Mouse (Mus musculus) heart, embryonic 10.5 days (tissue): Measurements from ENCODE around the gene Crx. TPM values are rescaled to one million over a fixed set of nuclear protein-coding genes. Genes with fewer than 3 reads are reported as not detected.
"Not testable (repeated sequence)": the region's sequence is repeated elsewhere in the genome, so short reads cannot be mapped to it uniquely, and the experiment has no call there.

Source experiments
- DNase-seq: peaks from one replicate; pipeline ENCODE4 v3.0.0-alpha.2; 2017; ENCODE audit warnings: low spot score
- H3K27ac ChIP-seq: fragments of 300-500 bp; sonication (generic); 2 replicates; pipeline ENCODE4 v1.5.1; 2016; ENCODE audit warnings: mild to moderate bottlenecking
- H3K27me3 ChIP-seq: fragments of 300-500 bp; sonication (generic); 2 replicates; pipeline ENCODE4 v1.6.1; 2016; ENCODE audit warnings: mild to moderate bottlenecking; ENCODE audit not compliant: poor library complexity, insufficient read depth, severe bottlenecking
- H3K36me3 ChIP-seq: fragments of 300-500 bp; sonication (generic); 2 replicates; pipeline ENCODE4 v1.6.1; 2016; ENCODE audit warnings: mild to moderate bottlenecking, moderate library complexity
- H3K4me1 ChIP-seq: fragments of 300-500 bp; sonication (generic); 2 replicates; pipeline ENCODE4 v1.6.1; 2016; ENCODE audit warnings: mild to moderate bottlenecking
- H3K4me3 ChIP-seq: fragments of 300-500 bp; sonication (generic); 2 replicates; pipeline ENCODE4 v1.5.1; 2016; ENCODE audit warnings: mild to moderate bottlenecking, moderate library complexity
- H3K9me3 ChIP-seq: fragments of 300-500 bp; sonication (generic); 2 replicates; pipeline ENCODE4 v1.6.1; 2016; ENCODE audit warnings: mild to moderate bottlenecking, moderate library complexity
- WGBS: fragments of 180-500 bp; shearing (Covaris S2); methylation state at CpG from one replicate; pipeline ENCODE4 v1.1.7; 2016; 5-methylcytosine and 5-hydroxymethylcytosine counted together
- polyA plus RNA-seq: library from polyadenylated mRNA; unstranded; fragments of >200 nt; fragmentation: Nextera tagmentation; extraction: Ambion mirVana; gene quantifications from 2 replicates; pipeline ENCODE4 v1.2.1, GENCODE M21; 2016

Gene Crx
- polyA plus RNA-seq, result not detected in 2 replicates

- Histone ChIP-seq H3K27ac (no peak within 1 kb of the TSS), H3K4me1 (no peaks in the 10 kb centered on the region)
- WGBS, result 23% methylated on average over 4 of the region's 4 CpGs
Measured at GRCm38 (mm10) chr7:15879756-15880155, at the start of gene Crx. Crx (minus strand) TSS chr7:15879968.

GRCm38 (mm10) chr7:15922220-15922773 lies 42.5 kb upstream of the Crx start, which contains the start of gene Selenow:
Selenow (minus strand) TSS chr7:15922402.
- H3K9me3 ChIP-seq, result no peaks in the 10 kb centered on the region
- peak within 1 kb of the TSS; percentile 97 for H3K27ac ChIP-seq
- H3K4me3 ChIP-seq, result peak within 1 kb of the TSS; percentile 81
- H3K36me3 ChIP-seq, result peaks cover 27% of the 10 kb centered on the region
- peak; percentile 97 for DNase-seq
- no peaks in the 10 kb centered on the region; the same call in 1 of the 2 replicates for H3K27me3 ChIP-seq
- peaks cover 21% of the 10 kb centered on the region for H3K4me1 ChIP-seq
- WGBS, result under 1% methylated on average over 33 of the region's 33 CpGs

More at GRCm38 (mm10) chr7:15879756-15880155, at the start of gene Crx:
- no peak for DNase-seq
- Histone ChIP-seq H3K9me3 (no peaks in the 10 kb centered on the region), H3K4me3 (no peak within 1 kb of the TSS), H3K36me3 (no peaks in the 10 kb centered on the region), H3K27me3 (no peaks in the 10 kb centered on the region)

DNA sequence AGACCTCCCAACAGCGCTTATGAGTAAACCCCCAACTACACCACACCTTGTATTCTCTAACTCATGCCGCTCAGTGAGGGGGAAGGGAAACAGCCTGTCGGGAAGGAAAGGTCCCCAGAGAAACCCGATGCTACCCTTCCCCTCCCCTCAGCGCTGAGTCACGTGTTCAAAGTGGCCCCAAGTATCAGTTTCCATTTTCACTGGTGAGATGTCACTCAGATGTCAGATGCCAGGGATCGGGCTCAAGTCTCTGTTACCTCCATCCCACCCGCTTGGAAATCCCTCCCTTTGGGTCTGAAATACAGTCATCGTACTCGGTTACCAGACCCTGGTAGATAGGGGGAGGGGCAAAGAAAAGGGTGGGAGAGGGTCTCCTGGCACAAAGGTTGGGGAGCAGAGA lies 42.0 kb upstream of the Crx start:
- H3K36me3 ChIP-seq, result peaks cover 32% of the 10 kb centered on the region
- 1% methylated on average over 10 of the region's 10 CpGs for WGBS

GRCm38 (mm10) chr7:15920645-15921190 lies 41.0 kb upstream of the Crx start:
- DNase-seq, result no peak
- WGBS, result 63% methylated on average over 6 of the region's 6 CpGs
- Histone ChIP-seq H3K27ac (no peak overlapping the region), H3K4me3 (peak overlapping the region; percentile 81), H3K9me3 (no peaks in the 10 kb centered on the region), H3K4me1 (peaks cover 21% of the 10 kb centered on the region), H3K27me3 (no peaks in the 10 kb centered on the region; the same call in 1 of the 2 replicates), H3K36me3 (peaks cover 36% of the 10 kb centered on the region)

More for the DNA sequence above, 42.0 kb upstream of the Crx start:
- Histone ChIP-seq H3K4me3 (peak overlapping the region; percentile 81), H3K27me3 (no peaks in the 10 kb centered on the region; the same call in 1 of the 2 replicates), H3K4me1 (peaks cover 21% of the 10 kb centered on the region), H3K9me3 (no peaks in the 10 kb centered on the region), H3K27ac (peak overlapping the region; percentile 97)
- DNase-seq, result peak; percentile 82

DNA sequence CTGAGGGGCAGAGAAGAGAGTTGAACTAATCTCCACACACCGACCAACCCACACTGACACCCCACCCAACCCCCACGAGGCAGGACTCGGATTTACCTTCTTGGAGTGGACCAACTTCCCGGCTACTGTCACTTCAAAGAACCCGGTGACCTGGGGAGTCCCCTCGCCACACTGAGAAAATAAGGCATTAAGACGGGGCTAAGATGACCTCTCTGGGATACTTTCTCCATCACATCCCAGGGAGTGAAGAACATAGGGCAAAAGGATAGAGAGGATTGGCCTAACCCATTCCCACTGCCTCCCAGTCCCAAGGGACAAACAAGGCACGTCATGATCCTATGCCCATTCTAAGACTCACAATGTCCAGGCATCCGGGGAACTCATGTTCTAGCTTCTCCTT lies 40.2 kb upstream of the Crx start:
- H3K9me3 ChIP-seq, result no peaks in the 10 kb centered on the region
- WGBS, result 86% methylated on average over 9 of the region's 9 CpGs
- H3K4me1 ChIP-seq, result peaks cover 21% of the 10 kb centered on the region
- 0 out of 2 replicates have a peak overlapping the region, but pooled peaks have one; percentile 9 for H3K27ac ChIP-seq
- DNase-seq, result no peak
- no peaks in the 10 kb centered on the region; the same call in 1 of the 2 replicates for H3K27me3 ChIP-seq
- peaks cover 36% of the 10 kb centered on the region for H3K36me3 ChIP-seq
- peak overlapping the region; percentile 81 for H3K4me3 ChIP-seq

- H3K4me1 ChIP-seq, result peaks cover 21% of the 10 kb centered on the region
- H3K4me3 ChIP-seq, result no peak overlapping the region
- DNase-seq, result no peak
- H3K27me3 ChIP-seq, result no peaks in the 10 kb centered on the region
- H3K9me3 ChIP-seq, result no peaks in the 10 kb centered on the region
- peaks cover 36% of the 10 kb centered on the region for H3K36me3 ChIP-seq
- no peak overlapping the region for H3K27ac ChIP-seq
Measured at GRCm38 (mm10) chr7:15918371-15918770, 38.6 kb upstream of the Crx start.

DNA sequence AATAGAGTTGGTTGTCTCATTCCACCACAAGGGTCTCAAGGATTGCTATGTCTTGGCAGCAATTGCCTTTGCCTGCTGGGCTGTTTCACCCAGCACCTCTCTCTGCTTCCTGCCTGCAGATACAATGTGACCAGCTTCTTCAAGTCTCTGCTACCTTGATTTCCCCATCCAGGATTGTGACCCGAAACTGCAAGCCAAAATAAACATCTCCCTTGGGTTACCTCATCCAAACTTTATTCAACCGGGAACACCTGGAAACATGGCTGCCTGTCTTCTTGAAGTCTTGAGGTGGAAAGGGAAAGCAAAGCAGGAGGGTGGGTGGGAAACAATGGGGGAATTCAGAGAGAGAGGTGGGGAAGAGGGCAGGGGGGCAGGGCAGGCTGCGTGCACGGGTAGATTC lies 37.2 kb upstream of the Crx start:
- Histone ChIP-seq H3K4me1 (peaks cover 14% of the 10 kb centered on the region), H3K27ac (no peak overlapping the region), H3K9me3 (no peaks in the 10 kb centered on the region), H3K36me3 (peaks cover 36% of the 10 kb centered on the region), H3K27me3 (no peaks in the 10 kb centered on the region), H3K4me3 (no peak overlapping the region)
- WGBS, result 83% methylated on average over 4 of the region's 4 CpGs
- no peak for DNase-seq

DNA sequence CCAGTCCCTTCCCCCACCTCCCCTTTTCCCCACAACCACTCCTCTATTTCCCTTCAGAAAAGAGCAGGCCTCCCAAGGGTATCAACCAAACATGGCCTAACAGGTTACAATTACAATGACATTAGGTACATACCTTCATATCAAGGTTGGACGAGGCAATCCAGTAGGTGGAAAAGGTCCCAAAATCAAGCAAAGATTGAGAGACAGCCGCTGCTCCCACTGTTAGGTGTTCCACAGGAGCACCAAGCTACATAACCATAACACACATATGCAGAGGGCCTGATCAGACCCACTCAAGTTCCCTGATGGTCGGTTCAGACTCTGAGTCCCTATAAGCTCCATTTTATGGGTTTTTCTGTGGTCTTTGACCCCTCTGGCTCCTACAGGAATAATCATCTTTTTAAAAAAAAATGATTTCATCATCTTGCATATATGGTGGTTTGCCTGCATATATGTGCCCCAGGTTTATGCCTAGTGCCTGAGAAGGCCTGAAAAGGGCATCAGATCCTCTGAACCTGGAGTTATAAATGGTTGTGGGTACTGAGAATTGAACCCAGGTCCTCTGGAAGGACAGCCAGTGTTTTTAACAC lies 36.5 kb upstream of the Crx start:
- WGBS, result 83% methylated on average over 3 of the region's 3 CpGs
- H3K27me3 ChIP-seq, result no peaks in the 10 kb centered on the region
- H3K36me3 ChIP-seq, result peaks cover 36% of the 10 kb centered on the region
- H3K9me3 ChIP-seq, result no peaks in the 10 kb centered on the region
- no peak overlapping the region for H3K27ac ChIP-seq
- H3K4me3 ChIP-seq, result no peak overlapping the region
- peaks cover 13% of the 10 kb centered on the region for H3K4me1 ChIP-seq
- no peak for DNase-seq

GRCm38 (mm10) chr7:15915695-15916094 lies 35.9 kb upstream of the Crx start:
- H3K9me3 ChIP-seq, DNase-seq, H3K27me3 ChIP-seq, H3K27ac ChIP-seq, H3K4me1 ChIP-seq, H3K4me3 ChIP-seq: not testable (repeated sequence)
- 86% methylated on average over 4 of the region's 4 CpGs for WGBS
- peaks cover 36% of the 10 kb centered on the region for H3K36me3 ChIP-seq

- 82% methylated on average over 2 of the region's 2 CpGs for WGBS
- Histone ChIP-seq H3K27me3 (no peaks in the 10 kb centered on the region), H3K9me3 (no peaks in the 10 kb centered on the region), H3K36me3 (peaks cover 29% of the 10 kb centered on the region), H3K4me3 (no peak overlapping the region), H3K4me1 (no peaks in the 10 kb centered on the region; the same call in 1 of the 2 replicates), H3K27ac (no peak overlapping the region)
- no peak for DNase-seq
Measured at GRCm38 (mm10) chr7:15914751-15915150, 35.0 kb upstream of the Crx start.

- Histone ChIP-seq H3K27ac (no peak overlapping the region), H3K4me1 (no peaks in the 10 kb centered on the region; the same call in 1 of the 2 replicates), H3K36me3 (peaks cover 24% of the 10 kb centered on the region), H3K27me3 (no peaks in the 10 kb centered on the region), H3K4me3 (no peak overlapping the region), H3K9me3 (no peaks in the 10 kb centered on the region)
- no peak for DNase-seq
- 38% methylated on average over 2 of the region's 2 CpGs for WGBS
Measured at GRCm38 (mm10) chr7:15914252-15914651, 34.5 kb upstream of the Crx start.

GRCm38 (mm10) chr7:15912183-15912582 lies 32.4 kb upstream of the Crx start:
- DNase-seq, result peak; percentile 92
- Histone ChIP-seq H3K36me3 (peaks cover 8% of the 10 kb centered on the region), H3K27me3 (no peaks in the 10 kb centered on the region), H3K4me3 (no peak overlapping the region), H3K9me3 (no peaks in the 10 kb centered on the region), H3K4me1 (no peaks in the 10 kb centered on the region; the same call in 1 of the 2 replicates), H3K27ac (no peak overlapping the region)
- 0% methylated on average over 4 of the region's 4 CpGs for WGBS

DNA sequence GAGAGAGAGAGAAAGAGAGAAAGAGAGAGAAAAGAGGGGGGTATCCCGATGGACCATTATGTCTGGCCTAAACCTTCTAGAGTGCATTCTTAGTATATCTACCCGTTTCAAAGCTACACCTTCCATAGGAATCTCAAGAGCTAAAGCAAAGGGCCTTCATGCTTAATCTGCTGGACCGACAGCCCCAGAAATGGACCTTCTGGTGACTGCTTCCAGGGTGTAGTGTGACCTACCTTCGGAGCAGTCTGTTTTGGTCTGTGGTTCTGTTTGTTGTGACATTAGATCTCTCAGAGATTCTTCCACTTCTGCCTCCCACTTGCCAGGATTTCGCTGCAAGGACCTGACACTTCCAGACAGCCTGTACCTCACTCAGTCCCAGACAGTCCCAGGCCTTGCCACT lies 30.8 kb upstream of the Crx start:
- WGBS, result 73% methylated on average over 5 of the region's 5 CpGs
- no peaks in the 10 kb centered on the region for H3K9me3 ChIP-seq
- no peaks in the 10 kb centered on the region for H3K36me3 ChIP-seq
- DNase-seq, result peak; percentile 64
- no peaks in the 10 kb centered on the region for H3K27me3 ChIP-seq
- no peak overlapping the region for H3K4me3 ChIP-seq
- no peaks in the 10 kb centered on the region; the same call in 1 of the 2 replicates for H3K4me1 ChIP-seq
- H3K27ac ChIP-seq, result no peak overlapping the region
